26 mouse cellular contexts compared by ENCODE assay signal in the genomic region with DNA sequence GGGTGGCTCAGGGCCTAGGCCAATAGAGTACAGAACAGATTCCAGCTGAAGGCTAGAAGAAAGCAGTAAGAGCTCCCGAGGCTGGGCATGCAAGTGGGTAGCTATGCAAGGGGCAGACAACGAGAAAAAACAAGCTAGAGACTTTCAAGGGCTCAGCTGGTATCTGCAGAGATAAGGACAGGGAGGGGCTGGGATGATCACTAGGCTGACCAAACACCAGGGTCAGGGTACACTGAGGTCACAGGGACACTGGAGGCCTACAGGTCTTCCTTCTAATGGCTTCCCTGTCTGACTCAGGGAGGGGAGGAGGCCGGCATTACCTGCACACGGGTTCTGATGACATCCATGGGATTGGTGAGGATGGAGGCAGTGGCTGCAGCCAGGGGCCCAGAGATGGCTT. TPM values are rescaled to one million over a fixed set of nuclear protein-coding genes. Genes with fewer than 3 reads are reported as not detected.
A peak's percentile ranks its signal among the peaks of the same experiment; 100 is the strongest.
DNase-seq lines count a peak whose midpoint lies in the region; ATAC-seq lines count a peak whose summit lies in the region.
"Had no signal": no experiment of that assay in that cellular context is flagged by ENCODE, and none has a peak within 500 bp of the region (broad histone marks: within the 10 kb centered on the region; RNA-seq: fewer than 3 reads in every experiment).

No protein-coding gene starts in this region.

- H3K4me3 ChIP-seq in embryonic facial prominence, embryonic 13.5 days = no peak overlapping the region
- H3K4me3 ChIP-seq in embryonic facial prominence, embryonic 10.5 days = no peak overlapping the region
- H3K4me3 ChIP-seq in liver, embryonic 16.5 days (ENCODE audit: low read depth, low read length) = no peak overlapping the region
- H3K4me3 ChIP-seq: forebrain, embryonic 12.5 days; myocyte; neural tube, embryonic 15.5 days had no signal

- no peak for ATAC-seq in embryonic facial prominence, embryonic 13.5 days (ENCODE audit: insufficient number of reproducible peaks, insufficient read depth, low FRiP score, low TSS enrichment, low read depth)
- peak; percentile 43 for ATAC-seq in liver, embryonic 16.5 days (ENCODE audit: low read depth)

- H3K4me2 ChIP-seq in embryonic facial prominence, embryonic 13.5 days = no peak overlapping the region
- no peak overlapping the region for H3K4me2 ChIP-seq in liver, embryonic 16.5 days (ENCODE audit: low read depth, low read length)
- H3K4me2 ChIP-seq: forebrain, embryonic 12.5 days; neural tube, embryonic 15.5 days had no signal

- WGBS in embryonic facial prominence, embryonic 13.5 days = 92% methylated on average over 4 of the region's 4 CpGs
- WGBS in embryonic facial prominence, embryonic 10.5 days = 88% methylated on average over 4 of the region's 4 CpGs
- WGBS in liver, embryonic 16.5 days (ENCODE audit: insufficient replicate concordance) = 47% methylated on average over 4 of the region's 4 CpGs

- H3K36me3 ChIP-seq in embryonic facial prominence, embryonic 13.5 days = peaks cover 91% of the 10 kb centered on the region
- peaks cover 94% of the 10 kb centered on the region for H3K36me3 ChIP-seq in embryonic facial prominence, embryonic 10.5 days (replicated peaks)
- peaks cover 18% of the 10 kb centered on the region for H3K36me3 ChIP-seq in liver, embryonic 16.5 days (ENCODE audit: control insufficient read depth, insufficient read depth)

- no peak overlapping the region for H3K27ac ChIP-seq in embryonic facial prominence, embryonic 13.5 days
- no peak overlapping the region for H3K27ac ChIP-seq in embryonic facial prominence, embryonic 10.5 days (replicated peaks)
- H3K27ac ChIP-seq in liver, embryonic 16.5 days (ENCODE audit: low read length) = peak overlapping the region; percentile 10
- H3K27ac ChIP-seq: forebrain, embryonic 12.5 days; neural tube, embryonic 15.5 days had no signal

- H3K27me3 ChIP-seq in embryonic facial prominence, embryonic 13.5 days = no peaks in the 10 kb centered on the region
- H3K27me3 ChIP-seq in embryonic facial prominence, embryonic 10.5 days (replicated peaks; ENCODE audit: low read depth, poor library complexity, severe bottlenecking) = no peaks in the 10 kb centered on the region
- H3K27me3 ChIP-seq in liver, embryonic 16.5 days (ENCODE audit: control insufficient read depth, insufficient read depth, low read depth, low read length) = no peaks in the 10 kb centered on the region
- H3K27me3 ChIP-seq: forebrain, embryonic 12.5 days; neural tube, embryonic 15.5 days had no signal

- H3K4me1 ChIP-seq in embryonic facial prominence, embryonic 13.5 days = peaks cover 3% of the 10 kb centered on the region; the same call in 1 of the 2 replicates
- H3K4me1 ChIP-seq in embryonic facial prominence, embryonic 10.5 days = peaks cover 7% of the 10 kb centered on the region
- H3K4me1 ChIP-seq in liver, embryonic 16.5 days (ENCODE audit: control insufficient read depth, low read depth, low read length) = peaks cover 38% of the 10 kb centered on the region

- peak overlapping the region; percentile 49; the same call in 1 of the 2 replicates for H3K9ac ChIP-seq in embryonic facial prominence, embryonic 13.5 days
- H3K9ac ChIP-seq in liver, embryonic 16.5 days (ENCODE audit: low read depth, low read length) = peak overlapping the region; percentile 14; the same call in 1 of the 2 replicates
- H3K9ac ChIP-seq: forebrain, embryonic 12.5 days; neural tube, embryonic 15.5 days had no signal

- H3K9me3 ChIP-seq in embryonic facial prominence, embryonic 13.5 days = no peaks in the 10 kb centered on the region
- no peaks in the 10 kb centered on the region for H3K9me3 ChIP-seq in embryonic facial prominence, embryonic 10.5 days
- H3K9me3 ChIP-seq in liver, embryonic 16.5 days (replicated peaks; ENCODE audit: control insufficient read depth, low read length) = no peaks in the 10 kb centered on the region
- H3K9me3 ChIP-seq: forebrain, embryonic 12.5 days; neural tube, embryonic 15.5 days had no signal

- DNase-seq in embryonic facial prominence, embryonic 10.5 days (ENCODE audit: low spot score) = no peak
- DNase-seq in ovary, adult 18-20 months (ENCODE audit: low spot score) = peak; percentile 67
- no peak for DNase-seq in ovary, postnatal 14 days (ENCODE audit: low spot score)
- DNase-seq in frontal cortex, postnatal 25 days (ENCODE audit: low spot score in 2 of 2) = no peak
- no peak for DNase-seq in adrenal gland, postnatal 14 days
- DNase-seq in urinary bladder, postnatal 25 days (ENCODE audit: low spot score) = no peak
- DNase-seq: adrenal gland, adult 2 months; cerebellum, adult 18-20 months; gastrocnemius, postnatal 36 days; kidney, adult 11 months; kidney, postnatal 10 days; layer of hippocampus, adult 9-11 months; lung, postnatal 10 days; midbrain, embryonic 14.5 days; retina, postnatal 1 day; spleen, adult 18-20 months had no signal

RNA-seq across cellular contexts. Expression of a gene that starts 5.5 kb away (rescaled TPM):
- polyA plus RNA-seq in embryonic facial prominence, embryonic 13.5 days (2015; fragmentation: Nextera tagmentation; extraction: Ambion mirVana) = 121 and 153 TPM in 2 replicates
- polyA plus RNA-seq in embryonic facial prominence, embryonic 10.5 days (2016; fragmentation: Nextera tagmentation; extraction: Ambion mirVana) = 184 and 194 TPM in 2 replicates
- 69.7 and 76.8 TPM in 2 replicates for polyA plus RNA-seq in liver, embryonic 16.5 days (2015; fragmentation: Nextera tagmentation; extraction: Ambion mirVana)
- total RNA-seq in adrenal gland, postnatal 14 days (2021) = 57.0 and 58.2 TPM in 2 replicates

RNA-seq across cellular contexts. Expression of a gene that starts 9.3 kb away (rescaled TPM):
- polyA plus RNA-seq in embryonic facial prominence, embryonic 13.5 days (2015; fragmentation: Nextera tagmentation; extraction: Ambion mirVana) = 16.5 and 16.7 TPM in 2 replicates
- polyA plus RNA-seq in embryonic facial prominence, embryonic 10.5 days (2016; fragmentation: Nextera tagmentation; extraction: Ambion mirVana) = 17.5 and 17.6 TPM in 2 replicates
- polyA plus RNA-seq in liver, embryonic 16.5 days (2015; fragmentation: Nextera tagmentation; extraction: Ambion mirVana) = 10.0 and 11.8 TPM in 2 replicates
- 46.7 and 51.7 TPM in 2 replicates for total RNA-seq in adrenal gland, postnatal 14 days (2021)

RNA-seq across cellular contexts. Expression of a gene that starts 31.4 kb away (rescaled TPM):
- 0.91 TPM in 1 of 2 replicates, not detected in the other for polyA plus RNA-seq in embryonic facial prominence, embryonic 13.5 days (2015; fragmentation: Nextera tagmentation; extraction: Ambion mirVana)
- not detected in 2 replicates for polyA plus RNA-seq in embryonic facial prominence, embryonic 10.5 days (2016; fragmentation: Nextera tagmentation; extraction: Ambion mirVana)
- polyA plus RNA-seq in liver, embryonic 16.5 days (2015; fragmentation: Nextera tagmentation; extraction: Ambion mirVana) = not detected in 2 replicates
- total RNA-seq in adrenal gland, postnatal 14 days (2021) = 2.1 and 3.3 TPM in 2 replicates
- total RNA-seq: common myeloid progenitor, adult 5-6 weeks; gastrocnemius, postnatal 36 days; hematopoietic stem cell, adult 5-6 weeks had no signal
- polyA plus RNA-seq: adrenal gland, adult 2 months; forebrain, embryonic 12.5 days; heart, embryonic 14.5 days; midbrain, embryonic 14.5 days; neural tube, embryonic 15.5 days; stomach, embryonic 14.5 days had no signal

RNA-seq across cellular contexts. Expression of a gene that starts 37.2 kb away (rescaled TPM):
- polyA plus RNA-seq in embryonic facial prominence, embryonic 13.5 days (2015; fragmentation: Nextera tagmentation; extraction: Ambion mirVana) = 0.58 TPM in 1 of 2 replicates, not detected in the other
- polyA plus RNA-seq in embryonic facial prominence, embryonic 10.5 days (2016; fragmentation: Nextera tagmentation; extraction: Ambion mirVana) = not detected in 2 replicates
- not detected in 2 replicates for polyA plus RNA-seq in liver, embryonic 16.5 days (2015; fragmentation: Nextera tagmentation; extraction: Ambion mirVana)
- total RNA-seq in adrenal gland, postnatal 14 days (2021) = not detected in 2 replicates
- total RNA-seq: common myeloid progenitor, adult 5-6 weeks; gastrocnemius, postnatal 36 days; hematopoietic stem cell, adult 5-6 weeks had no signal
- polyA plus RNA-seq: forebrain, embryonic 12.5 days; heart, embryonic 14.5 days; midbrain, embryonic 14.5 days; neural tube, embryonic 15.5 days; stomach, embryonic 14.5 days had no signal

RNA-seq across cellular contexts. Expression of a gene that starts 43.1 kb away (rescaled TPM):
- 0.28 TPM in 1 of 2 replicates, not detected in the other for polyA plus RNA-seq in embryonic facial prominence, embryonic 13.5 days (2015; fragmentation: Nextera tagmentation; extraction: Ambion mirVana)
- polyA plus RNA-seq in embryonic facial prominence, embryonic 10.5 days (2016; fragmentation: Nextera tagmentation; extraction: Ambion mirVana) = 0.10 and 0.35 TPM in 2 replicates
- polyA plus RNA-seq in liver, embryonic 16.5 days (2015; fragmentation: Nextera tagmentation; extraction: Ambion mirVana) = 0.15 and 0.69 TPM in 2 replicates
- total RNA-seq in adrenal gland, postnatal 14 days (2021) = 0.67 and 0.94 TPM in 2 replicates
- total RNA-seq: common myeloid progenitor, adult 5-6 weeks; gastrocnemius, postnatal 36 days; hematopoietic stem cell, adult 5-6 weeks; megakaryocyte, adult 5-6 weeks had no signal
- polyA plus RNA-seq: adrenal gland, adult 2 months; heart, embryonic 14.5 days; midbrain, embryonic 14.5 days; stomach, embryonic 14.5 days had no signal
